Mouse (Mus musculus) lung, embryonic 15.5 days (tissue): ENCODE data around the gene Ankmy2. TPM values are rescaled to one million over a fixed set of nuclear protein-coding genes. Genes with fewer than 3 reads are reported as not detected.
A peak's percentile ranks its signal among the peaks of the same experiment; 100 is the strongest.
"Not testable (repeated sequence)": the region's sequence is repeated elsewhere in the genome, so short reads cannot be mapped to it uniquely, and the experiment has no call there.

Experiments
- ATAC-seq: fragments of 200-750 bp; cut with Nextera tagmentation; 2 replicates; pipeline ENCODE4 v1.8.0; 2017; ENCODE audit warnings: moderate number of reproducible peaks, borderline replicate concordance; ENCODE audit not compliant: low FRiP score, low TSS enrichment; ENCODE audit errors: extremely low read depth
- H3K27ac ChIP-seq: fragments of 300-500 bp; sonication (generic); 2 replicates; pipeline ENCODE4 v1.5.1; 2015; ENCODE audit warnings: moderate library complexity, mild to moderate bottlenecking, inconsistent platforms
- H3K27me3 ChIP-seq: fragments of 300-500 bp; sonication (generic); 2 replicates; pipeline ENCODE4 v1.6.1; 2015; ENCODE audit warnings: inconsistent platforms
- H3K36me3 ChIP-seq: fragments of 300-500 bp; sonication (generic); 2 replicates; pipeline ENCODE4 v1.6.1; 2015; ENCODE audit warnings: inconsistent platforms
- H3K4me1 ChIP-seq: fragments of 300-500 bp; sonication (generic); 2 replicates; pipeline ENCODE4 v1.6.1; 2015; ENCODE audit warnings: inconsistent platforms
- H3K4me2 ChIP-seq: fragments of 300-500 bp; sonication (generic); 2 replicates; pipeline ENCODE4 v1.6.1; 2015; ENCODE audit warnings: inconsistent platforms, mild to moderate bottlenecking, moderate library complexity
- H3K4me3 ChIP-seq: fragments of 300-500 bp; sonication (generic); 2 replicates; pipeline ENCODE4 v1.5.1; 2015; ENCODE audit warnings: mild to moderate bottlenecking, inconsistent platforms
- H3K9ac ChIP-seq: fragments of 300-500 bp; sonication (generic); 2 replicates; pipeline ENCODE4 v1.6.1; 2015; ENCODE audit warnings: inconsistent platforms
- H3K9me3 ChIP-seq: fragments of 300-500 bp; sonication (generic); 2 replicates; pipeline ENCODE4 v1.6.1; 2016; ENCODE audit warnings: inconsistent platforms
- WGBS: fragments of 180-500 bp; shearing (Covaris S2); methylation state at CpG from one replicate; pipeline ENCODE4 v1.1.7; 2015; 5-methylcytosine and 5-hydroxymethylcytosine counted together
- polyA plus RNA-seq: library from polyadenylated mRNA; unstranded; fragments of >200 nt; fragmentation: Nextera tagmentation; extraction: Ambion mirVana; gene quantifications from 2 replicates; pipeline ENCODE4 v1.2.1, GENCODE M21; 2015

Gene Ankmy2
- polyA plus RNA-seq, 1 experiment from 2014 or later: 37.2 TPM

DNA sequence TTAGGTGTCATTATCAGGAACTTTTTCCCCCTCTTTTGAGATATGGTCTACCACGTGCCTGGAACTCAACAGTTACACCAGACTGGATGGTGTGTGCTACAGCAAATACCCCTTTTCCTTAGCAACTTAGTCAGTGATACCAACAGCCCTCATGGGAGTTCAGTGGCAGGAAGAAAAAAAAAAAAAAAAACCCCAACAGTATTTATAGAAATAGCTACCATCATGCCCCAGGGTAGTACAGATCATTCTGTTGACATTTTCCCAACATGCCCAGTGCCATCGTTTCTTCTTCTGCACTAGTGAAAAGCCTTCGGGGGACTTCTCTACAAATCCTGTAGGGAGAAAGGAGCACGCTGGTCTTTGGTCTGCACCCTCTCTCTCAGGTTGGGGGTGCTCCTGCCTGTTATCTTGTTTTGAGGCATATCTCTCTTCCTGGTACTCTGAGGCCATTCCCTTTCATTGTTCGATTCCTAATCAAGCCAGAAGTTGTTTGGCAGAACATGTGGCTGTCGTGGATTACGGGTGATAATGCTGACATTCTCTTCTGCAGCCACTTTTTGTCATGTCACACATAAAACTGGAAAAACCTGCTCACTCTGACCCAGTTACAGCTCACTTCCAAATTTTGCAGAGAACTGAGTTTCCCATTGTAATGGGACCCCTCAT is 7.3 kb downstream of the Ankmy2 start:
- Histone ChIP-seq H3K9ac (no peak overlapping the region), H3K27me3 (no peaks in the 10 kb centered on the region), H3K4me1 (peaks cover 10% of the 10 kb centered on the region; the same call in 1 of the 2 replicates), H3K4me2 (no peak overlapping the region), H3K4me3 (no peak overlapping the region), H3K9me3 (no peaks in the 10 kb centered on the region), H3K36me3 (peaks cover 8% of the 10 kb centered on the region; the same call in 1 of the 2 replicates), H3K27ac (no peak overlapping the region)
- WGBS: 53% methylated on average over 7 of the region's 7 CpGs
- ATAC-seq: no peak

DNA sequence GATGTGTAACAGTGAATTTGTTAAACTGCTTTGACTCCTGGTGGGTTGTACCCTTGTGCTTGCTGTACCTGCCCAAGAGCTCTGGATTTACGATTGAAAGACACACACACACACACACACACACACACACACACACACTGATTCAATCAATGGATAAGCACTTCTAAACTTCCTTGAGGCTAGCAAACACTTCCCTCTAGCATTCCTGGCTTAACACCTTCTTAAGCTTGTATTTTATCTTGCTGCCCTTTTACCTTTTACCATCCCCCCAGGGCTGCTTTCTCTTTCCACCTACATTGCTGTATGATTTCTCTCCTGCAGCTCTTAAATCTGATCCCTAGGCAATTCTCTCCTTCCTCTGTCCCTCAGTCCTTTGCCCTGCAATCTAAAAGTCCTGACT is 8.4 kb downstream of the Ankmy2 start:
- 33% methylated on average over 1 of the region's 1 CpGs for WGBS
- Histone ChIP-seq H3K9ac (no peak overlapping the region), H3K4me2 (no peak overlapping the region), H3K27ac (no peak overlapping the region), H3K4me3 (no peak overlapping the region), H3K4me1 (peaks cover 10% of the 10 kb centered on the region; the same call in 1 of the 2 replicates), H3K27me3 (no peaks in the 10 kb centered on the region), H3K36me3 (peaks cover 8% of the 10 kb centered on the region; the same call in 1 of the 2 replicates), H3K9me3 (no peaks in the 10 kb centered on the region)
- ATAC-seq: no peak

DNA sequence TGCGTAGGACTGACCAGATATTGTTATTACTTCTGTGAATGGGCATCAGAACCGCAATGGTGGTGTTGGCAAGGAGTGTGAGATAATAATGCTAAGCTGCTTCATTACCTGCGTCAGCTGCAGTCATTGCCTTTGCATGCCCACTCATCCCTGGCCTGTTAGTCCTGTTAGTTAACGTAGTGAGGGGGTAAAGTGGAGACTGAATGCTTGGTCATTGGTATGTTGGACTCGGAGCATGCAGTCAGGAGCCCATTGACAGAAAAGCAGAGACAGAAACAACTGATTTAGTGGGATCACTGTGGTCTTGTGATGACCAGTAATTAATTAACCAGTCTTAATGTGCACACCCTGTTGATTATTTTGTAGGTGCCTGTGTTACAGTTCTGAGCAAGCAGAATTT is 20.3 kb downstream of the Ankmy2 start:
- H3K9ac ChIP-seq: no peak overlapping the region
- WGBS: 93% methylated on average over 5 of the region's 5 CpGs
- H3K4me2 ChIP-seq: no peak overlapping the region
- no peak overlapping the region for H3K4me3 ChIP-seq
- ATAC-seq: no peak
- no peaks in the 10 kb centered on the region for H3K27me3 ChIP-seq
- H3K4me1 ChIP-seq: no peaks in the 10 kb centered on the region
- no peak overlapping the region for H3K27ac ChIP-seq
- H3K9me3 ChIP-seq: no peaks in the 10 kb centered on the region
- peaks cover 54% of the 10 kb centered on the region for H3K36me3 ChIP-seq

DNA sequence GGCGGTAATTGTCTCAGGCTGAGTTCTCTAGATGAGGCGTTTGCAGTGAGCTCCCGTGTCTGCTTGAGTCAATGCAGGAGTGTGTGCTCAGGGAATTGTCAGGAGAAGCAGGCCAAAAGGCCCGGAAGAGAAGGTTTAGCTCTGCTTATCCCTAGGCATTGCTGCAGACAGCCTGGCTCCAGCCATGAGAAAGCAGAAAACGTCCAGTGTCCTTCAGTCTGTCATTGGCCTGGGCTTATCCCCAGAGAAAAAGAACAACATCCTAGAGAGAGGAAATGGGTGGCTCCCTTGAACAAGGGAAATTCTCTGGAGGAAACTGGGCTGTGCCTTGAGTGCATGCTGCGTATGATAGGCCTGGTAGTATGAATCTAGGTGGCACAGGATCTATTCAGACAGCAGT is 25.7 kb downstream of the Ankmy2 start:
- peaks cover 42% of the 10 kb centered on the region for H3K36me3 ChIP-seq
- no peak overlapping the region for H3K27ac ChIP-seq

DNA sequence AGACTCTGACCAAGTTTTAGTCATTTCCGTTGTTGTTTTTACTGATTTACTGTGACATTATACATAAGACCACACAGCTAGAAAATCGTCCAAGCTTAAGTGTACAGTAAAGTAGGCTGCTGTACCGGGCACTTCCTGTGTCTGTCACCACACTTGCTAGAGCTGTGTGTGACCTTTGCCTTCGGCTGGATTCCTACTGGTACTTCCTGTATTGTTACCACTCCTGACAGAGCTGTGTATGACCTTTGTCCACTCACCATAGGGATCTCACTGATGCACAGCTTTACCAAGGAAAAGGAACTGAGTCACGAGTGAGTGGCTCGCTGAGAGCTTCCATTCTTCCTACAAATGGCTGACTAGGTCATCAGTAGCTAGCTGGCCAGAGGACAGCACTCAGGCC is 30.2 kb downstream of the Ankmy2 start:
- no peaks in the 10 kb centered on the region for H3K27me3 ChIP-seq
- H3K27ac ChIP-seq: no peak overlapping the region
- H3K9ac ChIP-seq: no peak overlapping the region
- H3K4me1 ChIP-seq: no peaks in the 10 kb centered on the region
- H3K9me3 ChIP-seq: no peaks in the 10 kb centered on the region
- 65% methylated on average over 6 of the region's 6 CpGs for WGBS
- no peak overlapping the region for H3K4me2 ChIP-seq
- no peak for ATAC-seq
- peaks cover 67% of the 10 kb centered on the region for H3K36me3 ChIP-seq
- no peak overlapping the region for H3K4me3 ChIP-seq

More for the DNA sequence above, 25.7 kb downstream of the Ankmy2 start:
- Histone ChIP-seq H3K4me2 (no peak overlapping the region), H3K4me1 (no peaks in the 10 kb centered on the region), H3K9ac (no peak overlapping the region), H3K9me3 (no peaks in the 10 kb centered on the region), H3K4me3 (no peak overlapping the region), H3K27me3 (no peaks in the 10 kb centered on the region)
- WGBS: 73% methylated on average over 6 of the region's 6 CpGs
- ATAC-seq: no peak

DNA sequence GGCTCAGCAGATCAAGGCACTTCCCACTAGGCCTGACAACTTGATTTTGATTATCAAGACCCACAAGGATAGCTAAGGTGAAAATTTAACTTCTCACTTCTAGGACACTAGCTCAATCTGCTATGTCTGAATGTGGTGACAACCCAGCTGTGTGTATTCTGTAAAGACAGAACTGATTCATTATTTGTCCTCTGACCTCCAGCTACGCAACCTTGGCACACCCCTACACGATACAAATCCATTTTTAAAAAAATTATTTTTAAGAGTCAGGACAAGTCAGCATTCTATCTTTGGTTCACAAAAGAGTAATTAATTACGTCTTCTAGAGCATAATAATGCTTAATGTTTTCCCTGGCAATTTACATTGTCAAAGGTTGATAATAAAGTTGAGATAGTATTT is 32.7 kb downstream of the Ankmy2 start:
- no peak overlapping the region for H3K4me3 ChIP-seq
- no peaks in the 10 kb centered on the region for H3K9me3 ChIP-seq
- peaks cover 63% of the 10 kb centered on the region for H3K36me3 ChIP-seq
- H3K27ac ChIP-seq: no peak overlapping the region
- H3K9ac ChIP-seq: no peak overlapping the region
- H3K4me2 ChIP-seq: no peak overlapping the region
- H3K4me1 ChIP-seq: no peaks in the 10 kb centered on the region
- WGBS: 85% methylated on average over 3 of the region's 3 CpGs
- no peak for ATAC-seq
- H3K27me3 ChIP-seq: no peaks in the 10 kb centered on the region

DNA sequence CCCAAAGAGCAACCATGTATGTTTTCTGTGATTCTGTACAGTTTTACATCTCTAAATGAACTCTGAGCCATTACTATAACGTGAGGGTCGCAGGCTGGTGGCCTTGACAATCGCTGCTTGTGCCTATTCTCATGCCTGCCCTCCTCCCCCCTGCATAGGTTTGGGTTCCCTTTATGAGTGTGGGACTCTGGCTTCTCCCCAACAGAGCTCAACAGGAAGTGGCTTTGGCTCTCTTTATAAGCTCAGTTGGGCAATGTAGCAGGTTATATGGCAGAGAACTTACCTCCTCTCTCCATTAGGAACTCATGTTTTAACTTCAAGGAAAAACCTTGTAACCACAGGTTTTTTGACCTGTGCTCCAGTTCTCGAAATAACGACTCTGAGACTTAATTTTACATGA is 33.4 kb downstream of the Ankmy2 start:
- Histone ChIP-seq H3K4me2 (no peak overlapping the region), H3K36me3 (peaks cover 68% of the 10 kb centered on the region), H3K4me3 (no peak overlapping the region), H3K27me3 (no peaks in the 10 kb centered on the region), H3K4me1 (no peaks in the 10 kb centered on the region), H3K27ac (no peak overlapping the region), H3K9ac (no peak overlapping the region), H3K9me3 (no peaks in the 10 kb centered on the region)
- no peak for ATAC-seq
- 95% methylated on average over 5 of the region's 5 CpGs for WGBS

DNA sequence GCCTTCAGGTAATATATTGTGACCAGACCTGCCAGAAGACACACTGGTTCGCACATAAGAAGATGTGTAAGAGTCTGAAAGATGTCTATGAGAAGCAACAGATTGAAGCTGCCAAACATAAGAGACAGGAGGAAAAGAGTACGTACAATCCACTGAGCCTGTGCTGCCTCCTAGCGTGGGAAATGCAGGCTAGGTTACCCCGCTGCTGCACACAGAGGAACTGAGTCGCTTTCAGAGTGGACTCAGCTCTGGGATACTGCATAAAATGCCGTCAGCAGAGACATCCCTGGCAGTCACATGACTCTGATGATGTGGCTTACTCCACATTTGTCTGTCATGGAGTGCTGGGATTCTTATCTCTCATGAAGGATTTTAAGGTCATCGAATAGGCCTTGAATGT is 38.1 kb downstream of the Ankmy2 start:
- no peaks in the 10 kb centered on the region for H3K27me3 ChIP-seq
- no peak for ATAC-seq
- 91% methylated on average over 7 of the region's 7 CpGs for WGBS
- H3K36me3 ChIP-seq: peaks cover 69% of the 10 kb centered on the region
- H3K4me3 ChIP-seq: no peak overlapping the region
- H3K9me3 ChIP-seq: peaks cover 2% of the 10 kb centered on the region; the same call in 1 of the 2 replicates
- no peak overlapping the region for H3K4me2 ChIP-seq
- H3K4me1 ChIP-seq: no peaks in the 10 kb centered on the region
- no peak overlapping the region for H3K27ac ChIP-seq
- H3K9ac ChIP-seq: no peak overlapping the region

DNA sequence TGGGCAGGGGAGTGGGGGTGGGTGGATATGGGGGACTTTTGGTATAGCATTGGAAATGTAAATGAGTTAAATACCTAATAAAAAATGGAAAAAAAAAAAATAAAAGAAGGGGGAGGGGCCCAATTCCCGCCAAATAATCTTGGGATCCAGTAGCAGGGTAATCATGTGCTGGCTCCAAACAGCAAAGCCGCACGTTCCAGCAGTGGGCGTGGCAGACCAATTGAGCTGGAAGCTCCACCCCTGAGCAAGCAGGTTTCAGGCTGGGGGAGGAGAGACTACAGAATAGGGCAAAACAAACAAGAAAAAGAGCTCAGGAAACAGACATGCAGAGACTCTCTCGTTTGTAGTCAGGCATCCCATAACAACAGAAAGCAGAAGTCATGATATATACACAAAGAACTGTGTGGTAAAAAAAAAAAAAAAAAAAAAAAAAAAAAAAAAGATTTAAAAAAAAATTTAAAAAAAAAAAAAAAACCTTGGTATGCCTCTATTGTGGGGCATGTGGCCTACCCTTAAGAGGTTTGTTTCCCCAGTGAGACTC is 48.7 kb downstream of the Ankmy2 start:
- not testable (repeated sequence) for H3K36me3 ChIP-seq, H3K27ac ChIP-seq, H3K4me1 ChIP-seq, H3K4me3 ChIP-seq, H3K9ac ChIP-seq, H3K27me3 ChIP-seq, ATAC-seq, H3K4me2 ChIP-seq, H3K9me3 ChIP-seq
- 62% methylated on average over 5 of the region's 5 CpGs for WGBS

DNA sequence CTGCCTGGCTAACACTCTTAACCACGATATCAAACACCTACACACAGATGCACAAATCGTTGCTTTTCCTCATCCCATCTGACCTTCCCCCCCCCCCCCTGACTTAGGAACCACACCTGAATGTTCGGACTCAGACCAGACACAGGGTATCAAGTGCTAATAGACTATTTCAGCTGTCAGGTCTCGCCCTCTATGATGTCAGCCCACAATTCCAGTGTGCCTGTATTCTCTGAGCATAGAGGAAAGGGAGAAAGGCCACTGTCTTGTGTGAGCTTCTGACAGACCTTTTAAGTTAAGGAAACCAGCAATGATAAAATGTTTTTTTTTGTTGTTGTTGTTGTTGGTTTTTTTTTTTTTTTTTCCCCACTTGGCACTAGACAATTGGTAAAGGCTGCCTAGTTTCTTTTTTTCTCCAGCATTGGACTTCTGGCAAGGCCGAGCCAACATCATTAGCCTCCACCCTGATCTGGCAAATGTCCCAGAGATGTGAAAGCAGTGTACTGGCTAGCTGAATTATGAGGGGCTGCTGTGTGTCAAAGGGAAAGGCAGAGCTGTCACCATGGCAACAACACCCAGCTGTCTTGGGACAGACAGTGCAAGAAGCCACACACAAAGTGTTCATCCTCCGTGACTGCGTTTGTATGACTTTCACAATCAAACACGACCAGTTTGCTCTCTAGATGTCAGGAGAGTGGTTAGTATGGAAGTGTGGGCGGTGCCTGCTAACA is 50.3 kb downstream of the Ankmy2 start:
- Histone ChIP-seq H3K4me1 (peaks cover 8% of the 10 kb centered on the region), H3K4me3 (peak overlapping the region; percentile 19), H3K36me3 (no peaks in the 10 kb centered on the region), H3K27me3 (no peaks in the 10 kb centered on the region), H3K27ac (no peak overlapping the region), H3K4me2 (peak overlapping the region; percentile 43), H3K9me3 (no peaks in the 10 kb centered on the region), H3K9ac (no peak overlapping the region)
- ATAC-seq: peak; percentile 97; the same call in 1 of the 2 replicates
- 44% methylated on average over 9 of the region's 9 CpGs for WGBS

DNA sequence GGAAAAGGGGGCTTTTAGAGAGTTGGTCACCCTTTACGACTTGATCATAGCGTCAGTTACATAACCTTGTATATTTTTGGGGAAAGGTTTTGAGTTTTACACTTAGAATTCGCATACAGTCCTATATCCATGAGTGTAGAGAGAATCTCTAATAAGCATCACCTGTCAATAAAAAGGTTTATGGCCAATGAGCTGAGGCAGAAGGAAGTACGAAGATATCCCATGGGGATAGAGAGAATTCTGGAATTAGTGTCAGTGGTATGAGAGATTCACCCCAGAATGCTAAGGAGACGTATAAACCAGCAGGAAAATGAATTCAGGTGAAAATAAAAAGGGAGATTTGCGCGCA is 50.9 kb downstream of the Ankmy2 start:
- Histone ChIP-seq H3K36me3 (no peaks in the 10 kb centered on the region), H3K27me3 (no peaks in the 10 kb centered on the region), H3K9ac (no peak overlapping the region), H3K9me3 (no peaks in the 10 kb centered on the region), H3K4me2 (peak overlapping the region; percentile 43), H3K4me3 (peak overlapping the region; percentile 19), H3K4me1 (peaks cover 8% of the 10 kb centered on the region), H3K27ac (no peak overlapping the region)
- WGBS: 67% methylated on average over 7 of the region's 7 CpGs
- ATAC-seq: no peak; the same call in 1 of the 2 replicates

DNA sequence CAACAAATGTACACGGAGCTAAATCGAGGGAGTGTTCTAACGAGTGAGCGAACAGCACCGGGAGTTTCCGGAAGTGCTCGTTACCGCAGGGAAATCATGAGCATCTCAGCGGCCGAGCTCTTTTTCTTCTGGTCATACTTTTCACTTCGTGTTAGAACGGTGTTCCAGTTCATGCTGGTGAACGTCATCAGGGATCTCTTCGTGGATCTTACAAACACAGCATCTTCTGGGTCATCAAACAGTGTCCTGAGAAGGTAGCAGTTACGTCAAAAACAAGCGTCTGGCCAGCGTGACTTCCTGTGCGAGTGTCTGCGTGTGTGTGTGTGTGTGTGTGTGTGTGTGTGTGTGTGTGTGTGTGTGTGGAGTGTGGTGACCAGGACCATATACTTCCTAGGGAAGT is 51.5 kb downstream of the Ankmy2 start:
- 70% methylated on average over 19 of the region's 19 CpGs for WGBS
- H3K4me2 ChIP-seq: no peak overlapping the region
- no peak overlapping the region for H3K4me3 ChIP-seq
- H3K27me3 ChIP-seq: no peaks in the 10 kb centered on the region
- ATAC-seq: no peak
- H3K4me1 ChIP-seq: peaks cover 8% of the 10 kb centered on the region
- no peak overlapping the region for H3K27ac ChIP-seq
- H3K9me3 ChIP-seq: no peaks in the 10 kb centered on the region
- no peaks in the 10 kb centered on the region for H3K36me3 ChIP-seq
- no peak overlapping the region for H3K9ac ChIP-seq
